Mouse (Mus musculus) kidney, adult 2 months (tissue): ENCODE results near the gene Ccdc6. TPM values are rescaled to one million over a fixed set of nuclear protein-coding genes. Genes with fewer than 3 reads are reported as not detected.

Source experiments
- DNase-seq: peaks from one replicate; pipeline ENCODE4 v3.0.0; 2021
- H3K27ac ChIP-seq: fragments of 200-500 bp; 2 replicates; pipeline ENCODE4 v1.5.1; 2012; ENCODE audit warnings: low read depth, low read length, control low read depth, inconsistent platforms; ENCODE audit not compliant: insufficient read depth
- H3K27me3 ChIP-seq: fragments of 200-500 bp; replicated peaks from 2 replicates; pipeline ENCODE4 v1.6.1; 2012; ENCODE audit warnings: mild to moderate bottlenecking, moderate library complexity, low read length, inconsistent platforms; ENCODE audit not compliant: control insufficient read depth, insufficient read depth
- H3K36me3 ChIP-seq: fragments of 200-500 bp; 2 replicates; pipeline ENCODE4 v1.6.1; 2012; ENCODE audit warnings: mild to moderate bottlenecking, moderate library complexity, low read length, inconsistent platforms; ENCODE audit not compliant: control insufficient read depth, insufficient read depth
- H3K4me1 ChIP-seq: fragments of 200-500 bp; 2 replicates; pipeline ENCODE4 v1.6.1; 2011; ENCODE audit warnings: low read length; ENCODE audit not compliant: control insufficient read depth, insufficient read depth
- H3K4me3 ChIP-seq: fragments of 200-500 bp; 2 replicates; pipeline ENCODE4 v1.5.1; 2011; ENCODE audit warnings: mild to moderate bottlenecking, low read depth, low read length, control low read depth; ENCODE audit not compliant: insufficient read depth
- CTCF ChIP-seq: fragments of 200-500 bp; conservative IDR thresholded peaks from 2 replicates; pipeline ENCODE4 v1.5.1; 2011; ENCODE audit warnings: low read depth, mild to moderate bottlenecking, control low read depth, low read length, moderate library complexity, mixed read lengths; ENCODE audit not compliant: insufficient read depth, insufficient read length
- POLR2A ChIP-seq: fragments of 200-500 bp; IDR thresholded peaks from one replicate; pipeline ENCODE4 v1.6.1; 2011; ENCODE audit warnings: low read depth, low read length, control low read depth
- WGBS: fragments of 180-500 bp; shearing (Covaris S2); methylation state at CpG from one replicate; pipeline ENCODE4 v1.1.7; 2018; 5-methylcytosine and 5-hydroxymethylcytosine counted together
- polyA plus RNA-seq: library from polyadenylated mRNA; depleted of rRNA; stranded (reverse); fragments of >200 nt; gene quantifications from 2 replicates; pipeline ENCODE4 v1.2.3, GENCODE M21; 2012

The Ccdc6 gene
- polyA plus RNA-seq, 1 experiment, result 37.0 TPM

GRCm38 (mm10) chr10:70099052-70099451, 2.1 kb downstream of the Ccdc6 start:
- DNase-seq, result no peak
- H3K4me1 ChIP-seq, result peaks cover 9% of the 10 kb centered on the region; the same call in 1 of the 2 replicates
- TF ChIP-seq CTCF (no peak), POLR2A (no peak)
- 47% methylated on average over 8 of the region's 8 CpGs for WGBS
- H3K27ac ChIP-seq, result no peak overlapping the region
- no peaks in the 10 kb centered on the region for H3K36me3 ChIP-seq
- H3K27me3 ChIP-seq, result no peaks in the 10 kb centered on the region
- no peak overlapping the region for H3K4me3 ChIP-seq

- Histone ChIP-seq H3K4me1 (peaks cover 6% of the 10 kb centered on the region; the same call in 1 of the 2 replicates), H3K27ac (no peak overlapping the region), H3K36me3 (no peaks in the 10 kb centered on the region), H3K27me3 (no peaks in the 10 kb centered on the region), H3K4me3 (no peak overlapping the region)
- WGBS, result 84% methylated on average over 4 of the region's 4 CpGs
- TF ChIP-seq CTCF, result no peak
- DNase-seq, result no peak
Measured at GRCm38 (mm10) chr10:70102086-70102485, 5.2 kb downstream of the Ccdc6 start.

GRCm38 (mm10) chr10:70108016-70108415, 11.1 kb downstream of the Ccdc6 start:
- Histone ChIP-seq H3K27ac (no peak overlapping the region), H3K4me3 (no peak overlapping the region), H3K27me3 (no peaks in the 10 kb centered on the region), H3K4me1 (peaks cover 2% of the 10 kb centered on the region; the same call in 1 of the 2 replicates), H3K36me3 (no peaks in the 10 kb centered on the region)
- WGBS, result 65% methylated on average over 12 of the region's 13 CpGs
- TF ChIP-seq CTCF (no peak), POLR2A (no peak)
- no peak for DNase-seq

GRCm38 (mm10) chr10:70109974-70110373, 13.1 kb downstream of the Ccdc6 start:
- no peaks in the 10 kb centered on the region for H3K27me3 ChIP-seq
- peaks cover 2% of the 10 kb centered on the region; the same call in 1 of the 2 replicates for H3K4me1 ChIP-seq
- no peak for DNase-seq
- 43% methylated on average over 5 of the region's 5 CpGs for WGBS
- H3K27ac ChIP-seq, result no peak overlapping the region
- H3K4me3 ChIP-seq, result no peak overlapping the region
- no peaks in the 10 kb centered on the region for H3K36me3 ChIP-seq
- no peak for TF ChIP-seq POLR2A
- TF ChIP-seq CTCF, result no peak

- H3K4me3 ChIP-seq, result no peak overlapping the region
- no peak overlapping the region for H3K27ac ChIP-seq
- TF ChIP-seq POLR2A (no peak), CTCF (no peak)
- peaks cover 2% of the 10 kb centered on the region; the same call in 1 of the 2 replicates for H3K4me1 ChIP-seq
- no peak for DNase-seq
- H3K27me3 ChIP-seq, result no peaks in the 10 kb centered on the region
- 76% methylated on average over 7 of the region's 7 CpGs for WGBS
- no peaks in the 10 kb centered on the region for H3K36me3 ChIP-seq
Measured at GRCm38 (mm10) chr10:70110815-70111214, 13.9 kb downstream of the Ccdc6 start.

- Histone ChIP-seq H3K36me3 (no peaks in the 10 kb centered on the region), H3K27ac (no peak overlapping the region), H3K27me3 (no peaks in the 10 kb centered on the region), H3K4me1 (peaks cover 2% of the 10 kb centered on the region; the same call in 1 of the 2 replicates), H3K4me3 (no peak overlapping the region)
- DNase-seq, result no peak
- TF ChIP-seq CTCF (no peak), POLR2A (no peak)
- 95% methylated on average over 6 of the region's 6 CpGs for WGBS
Measured at GRCm38 (mm10) chr10:70111643-70112042, 14.7 kb downstream of the Ccdc6 start.

- 81% methylated on average over 8 of the region's 8 CpGs for WGBS
Measured at GRCm38 (mm10) chr10:70114048-70114635, 17.2 kb downstream of the Ccdc6 start.

More at GRCm38 (mm10) chr10:70114048-70114635, 17.2 kb downstream of the Ccdc6 start:
- H3K27me3 ChIP-seq, result no peaks in the 10 kb centered on the region
- H3K27ac ChIP-seq, result no peak overlapping the region
- DNase-seq, result no peak
- no peaks in the 10 kb centered on the region for H3K36me3 ChIP-seq
- no peak overlapping the region for H3K4me3 ChIP-seq
- TF ChIP-seq POLR2A (no peak), CTCF (no peak)
- no peaks in the 10 kb centered on the region; the same call in 1 of the 2 replicates for H3K4me1 ChIP-seq
